Mouse (Mus musculus) splenic B cell, adult 2 months (primary cell): Measurements from ENCODE around the gene Tmem206.
A peak's percentile ranks its signal among the peaks of the same experiment; 100 is the strongest.

Experiments used
- DNase-seq: peaks from one replicate; pipeline ENCODE4 v3.0.0-alpha.2; 2011; ENCODE audit warnings: low read depth, low spot score
- H3K27me3 ChIP-seq: 2 replicates; pipeline ENCODE4 v1.6.1; 2012; ENCODE audit warnings: mild to moderate bottlenecking, low read length, moderate library complexity, mixed read lengths; ENCODE audit not compliant: control insufficient read depth, poor library complexity, insufficient read depth, severe bottlenecking
- H3K36me3 ChIP-seq: 2 replicates; pipeline ENCODE4 v1.6.1; 2012; ENCODE audit warnings: mild to moderate bottlenecking, low read length, moderate library complexity, mixed read lengths; ENCODE audit not compliant: control insufficient read depth, poor library complexity, insufficient read depth, severe bottlenecking

Tmem206 gene

DNA sequence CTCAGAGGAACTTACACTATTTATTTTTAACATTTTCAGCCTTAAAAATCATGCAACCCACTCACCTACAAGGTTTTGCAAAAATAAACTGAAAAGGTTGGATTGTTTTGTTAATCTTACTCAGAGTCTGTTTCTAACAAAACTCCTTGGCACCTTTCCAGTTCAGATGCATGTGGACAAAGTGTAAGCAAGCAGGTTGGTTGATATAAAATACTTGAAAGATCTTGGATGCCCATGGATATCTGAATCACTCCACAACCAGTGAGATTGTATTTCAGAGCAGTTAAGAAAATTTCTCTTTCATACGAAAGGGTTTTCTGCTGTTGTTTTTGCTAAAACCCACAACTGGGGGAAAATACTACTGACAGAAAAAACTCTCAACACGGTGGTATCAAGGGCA lies 68.4 kb downstream of the Tmem206 start:
- H3K27me3 ChIP-seq: no peaks in the 10 kb centered on the region
- no peak for DNase-seq
- no peaks in the 10 kb centered on the region for H3K36me3 ChIP-seq

DNA sequence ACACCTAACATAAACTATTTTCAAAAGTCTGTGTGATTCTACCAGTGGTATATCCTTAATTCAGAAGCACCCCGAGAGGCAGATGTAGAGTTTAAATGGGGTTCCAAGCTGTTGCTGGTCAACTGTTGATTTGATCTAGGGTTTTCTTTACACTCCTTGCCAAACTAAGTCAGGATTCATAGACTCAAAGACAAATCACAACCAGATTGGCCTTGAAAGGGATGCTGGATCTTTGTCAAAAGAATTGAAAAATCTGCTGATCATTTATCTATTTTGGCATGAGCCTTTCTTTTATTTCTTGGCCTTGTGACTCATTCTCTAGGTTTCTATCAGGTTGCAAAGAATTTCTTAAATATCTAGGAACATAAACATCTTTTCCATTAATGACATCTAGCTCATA lies 69.5 kb downstream of the Tmem206 start:
- Histone ChIP-seq H3K36me3 (no peaks in the 10 kb centered on the region), H3K27me3 (no peaks in the 10 kb centered on the region)
- no peak for DNase-seq

DNA sequence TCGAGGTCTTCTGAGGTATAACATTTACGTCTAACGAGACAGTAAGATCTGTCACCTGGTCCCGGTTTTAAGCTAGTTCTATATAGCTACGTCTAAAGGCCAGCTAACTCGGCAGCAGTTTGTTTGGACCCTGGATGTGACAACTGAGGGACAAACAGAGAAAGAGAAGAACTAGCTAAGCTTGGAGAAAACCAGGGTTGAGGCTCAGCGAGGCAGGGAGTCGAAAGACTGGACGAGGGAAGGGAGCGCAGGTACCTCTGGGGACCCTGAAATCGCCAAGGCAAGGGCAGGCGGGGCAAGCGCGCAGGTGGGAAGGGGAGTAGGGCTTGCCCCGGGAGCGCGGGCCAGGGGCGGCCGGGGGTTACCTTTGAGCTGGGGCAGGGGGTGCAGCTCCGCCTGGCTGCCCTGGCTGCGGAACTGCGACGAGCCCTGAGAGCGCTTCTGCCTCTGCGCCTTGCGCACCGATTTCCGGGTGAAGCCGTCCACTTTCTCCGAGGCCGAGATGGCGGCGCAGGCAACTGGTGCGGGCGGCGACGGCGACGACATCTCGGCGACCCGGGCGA lies 70.2 kb downstream of the Tmem206 start:
- Histone ChIP-seq H3K27me3 (no peaks in the 10 kb centered on the region), H3K36me3 (no peaks in the 10 kb centered on the region)
- peak; percentile 66 for DNase-seq

DNA sequence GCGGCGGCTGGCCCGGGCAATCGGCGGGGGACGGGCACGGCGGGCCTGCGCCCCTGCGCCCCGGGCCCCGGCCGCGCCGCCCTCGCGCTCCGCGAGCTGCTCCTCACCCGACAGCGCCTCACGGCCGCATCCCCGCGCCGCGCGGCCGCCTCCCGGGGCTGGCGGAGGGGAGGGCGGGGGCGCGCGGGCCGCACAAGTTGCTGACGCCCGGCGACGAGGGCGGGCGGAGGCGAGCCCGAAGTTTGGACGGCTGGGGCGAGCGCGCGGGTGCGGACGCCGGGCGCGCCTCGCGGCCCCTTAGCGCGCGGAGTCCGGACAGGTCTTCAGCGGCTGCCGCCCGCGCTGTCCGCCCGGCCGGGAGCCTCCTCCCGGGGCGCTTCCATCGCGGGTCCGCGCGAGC lies 70.7 kb downstream of the Tmem206 start:
- DNase-seq: peak; percentile 59
- no peaks in the 10 kb centered on the region for H3K36me3 ChIP-seq
- no peaks in the 10 kb centered on the region for H3K27me3 ChIP-seq

DNA sequence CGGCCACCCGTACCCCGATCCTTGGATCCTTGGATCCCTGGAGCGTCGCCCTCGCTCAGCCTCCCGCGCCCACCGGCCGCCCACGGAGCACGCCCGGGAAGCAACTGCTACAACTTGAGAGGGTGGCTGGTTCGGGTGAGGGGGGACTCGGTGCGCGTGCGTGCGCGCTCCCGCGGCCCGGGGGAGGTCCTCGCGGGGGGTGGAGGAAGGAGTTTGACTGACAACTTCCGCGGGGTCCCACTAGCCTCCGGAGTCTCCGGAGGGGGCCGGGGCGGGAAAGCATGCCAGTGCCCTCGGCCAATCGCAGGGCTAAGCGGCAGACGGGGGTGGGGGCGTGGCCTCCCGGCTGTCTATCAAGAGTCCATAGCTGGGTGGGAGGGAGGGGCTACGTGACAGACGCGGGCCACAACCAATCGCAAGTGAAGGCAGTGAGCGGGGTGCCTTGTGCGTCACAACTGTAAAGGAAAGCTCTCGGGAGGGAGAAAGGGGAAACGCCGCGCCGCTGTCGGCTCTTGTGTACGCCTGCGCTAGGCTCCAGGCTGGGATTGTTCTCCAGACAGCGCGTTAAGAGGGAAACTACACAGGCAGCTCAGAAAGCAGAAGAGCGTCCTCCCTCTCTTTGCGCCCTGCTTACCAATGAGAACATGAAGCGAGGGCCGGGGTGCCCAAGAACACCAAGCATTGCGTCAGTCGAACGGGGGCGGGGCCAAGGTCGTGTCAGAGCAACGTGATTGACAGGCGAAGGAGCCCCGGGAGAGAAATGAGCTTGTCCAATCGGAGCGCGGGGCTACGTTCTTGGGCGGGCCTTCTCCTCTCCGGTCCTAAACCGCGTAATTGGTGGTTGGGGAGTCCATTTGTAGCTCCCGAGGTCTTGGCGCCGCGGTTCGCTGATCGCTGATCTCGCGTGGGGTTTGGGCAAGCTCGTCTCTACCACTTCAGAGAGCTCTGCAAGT lies 71.5 kb downstream of the Tmem206 start:
- DNase-seq: peak; percentile 100
- Histone ChIP-seq H3K36me3 (no peaks in the 10 kb centered on the region), H3K27me3 (no peaks in the 10 kb centered on the region)
